Mouse (Mus musculus) limb, embryonic 11.5 days (tissue): ENCODE results near the gene Psmd13. TPM values are rescaled to one million over a fixed set of nuclear protein-coding genes. Genes with fewer than 3 reads are reported as not detected.

Source experiments
- ATAC-seq: fragments of 200-750 bp; cut with Nextera tagmentation; 2 replicates; pipeline ENCODE4 v1.8.0; 2017; ENCODE audit warnings: low read depth; ENCODE audit not compliant: insufficient number of reproducible peaks, low FRiP score, low TSS enrichment
- DNase-seq: peaks from one replicate; pipeline ENCODE4 v3.0.0-alpha.2; 2015; ENCODE audit warnings: low spot score
- H3K27ac ChIP-seq: fragments of 300-500 bp; sonication (generic); replicated peaks from 2 replicates; pipeline ENCODE4 v1.5.1; 2014; ENCODE audit warnings: low read depth, mild to moderate bottlenecking, low read length
- H3K27me3 ChIP-seq: fragments of 300-500 bp; sonication (generic); 2 replicates; pipeline ENCODE4 v1.6.1; 2014; ENCODE audit warnings: mild to moderate bottlenecking, low read length, mixed read lengths; ENCODE audit not compliant: control insufficient read depth, insufficient read depth
- H3K36me3 ChIP-seq: fragments of 300-500 bp; sonication (generic); 2 replicates; pipeline ENCODE4 v1.6.1; 2014; ENCODE audit warnings: mild to moderate bottlenecking, low read length, moderate library complexity, mixed read lengths; ENCODE audit not compliant: control insufficient read depth, insufficient read depth
- H3K4me1 ChIP-seq: fragments of 300-500 bp; sonication (generic); 2 replicates; pipeline ENCODE4 v1.6.1; 2014; ENCODE audit warnings: low read length, mixed read lengths; ENCODE audit not compliant: control insufficient read depth, insufficient read depth
- H3K4me2 ChIP-seq: fragments of 300-500 bp; sonication (generic); 2 replicates; pipeline ENCODE4 v1.6.1; 2014; ENCODE audit warnings: low read depth, mild to moderate bottlenecking, moderate library complexity; ENCODE audit not compliant: severe bottlenecking
- H3K4me3 ChIP-seq: fragments of 300-500 bp; sonication (generic); 2 replicates; pipeline ENCODE4 v1.5.1; 2014; ENCODE audit warnings: low read depth, low read length
- H3K9ac ChIP-seq: fragments of 300-500 bp; sonication (generic); 2 replicates; pipeline ENCODE4 v1.6.1; 2014; ENCODE audit warnings: mild to moderate bottlenecking, low read length
- H3K9me3 ChIP-seq: fragments of 300-500 bp; sonication (generic); 2 replicates; pipeline ENCODE4 v1.6.1; 2016; ENCODE audit warnings: low read length; ENCODE audit not compliant: control insufficient read depth
- WGBS: fragments of 180-500 bp; shearing (Covaris S2); extraction: QIAGEN DNeasy Blood & Tissue Kit; methylation state at CpG from one replicate; pipeline ENCODE4 v1.1.7; 2014; 5-methylcytosine and 5-hydroxymethylcytosine counted together
- polyA plus RNA-seq: library from polyadenylated mRNA; unstranded; fragments of >200 nt; fragmentation: Nextera tagmentation; extraction: Ambion mirVana; gene quantifications from 2 replicates; pipeline ENCODE4 v1.2.1, GENCODE M21; 2014

Gene Psmd13
- polyA plus RNA-seq, 1 experiment from 2014 or later: 243 TPM

DNA sequence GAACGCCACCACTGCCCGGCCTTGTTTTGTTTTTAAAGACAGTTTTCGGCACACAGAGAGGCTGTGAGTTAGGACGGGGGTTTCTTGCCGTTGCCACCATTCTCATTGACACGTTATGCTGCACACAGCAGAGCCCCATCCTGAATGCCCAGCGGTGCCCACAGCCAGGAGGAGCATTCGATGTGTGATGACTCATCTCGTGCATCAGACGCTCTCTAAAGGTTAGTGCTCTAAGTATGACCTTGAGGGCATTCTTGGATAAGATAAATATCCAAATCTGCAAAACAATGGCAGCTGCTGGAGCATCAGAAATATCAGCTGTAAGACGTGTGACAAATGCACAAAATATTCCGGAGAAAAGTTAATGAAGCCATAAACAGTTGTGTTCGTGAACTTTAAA, 25.4 kb downstream of the Psmd13 start:
- H3K27ac ChIP-seq: no peak overlapping the region
- no peak for ATAC-seq

GRCm38 (mm10) chr7:140907697-140908096, 25.9 kb downstream of the Psmd13 start:
- Histone ChIP-seq H3K4me2 (no peak overlapping the region), H3K4me1 (peaks cover 7% of the 10 kb centered on the region; the same call in 1 of the 2 replicates), H3K4me3 (no peak overlapping the region), H3K36me3 (no peaks in the 10 kb centered on the region), H3K27ac (no peak overlapping the region), H3K9ac (no peak overlapping the region), H3K9me3 (no peaks in the 10 kb centered on the region), H3K27me3 (no peaks in the 10 kb centered on the region)
- ATAC-seq: no peak
- no peak for DNase-seq
- 86% methylated on average over 7 of the region's 7 CpGs for WGBS

More for the DNA sequence above, 25.4 kb downstream of the Psmd13 start:
- no peaks in the 10 kb centered on the region for H3K27me3 ChIP-seq
- H3K36me3 ChIP-seq: no peaks in the 10 kb centered on the region
- no peak overlapping the region for H3K9ac ChIP-seq
- H3K4me3 ChIP-seq: no peak overlapping the region
- no peaks in the 10 kb centered on the region for H3K9me3 ChIP-seq
- no peak for DNase-seq
- peaks cover 7% of the 10 kb centered on the region; the same call in 1 of the 2 replicates for H3K4me1 ChIP-seq
- 90% methylated on average over 13 of the region's 13 CpGs for WGBS
- H3K4me2 ChIP-seq: no peak overlapping the region

- Histone ChIP-seq H3K4me2 (no peak overlapping the region), H3K36me3 (no peaks in the 10 kb centered on the region), H3K27me3 (no peaks in the 10 kb centered on the region), H3K9me3 (no peaks in the 10 kb centered on the region), H3K4me1 (peaks cover 3% of the 10 kb centered on the region; the same call in 1 of the 2 replicates), H3K27ac (no peak overlapping the region), H3K9ac (no peak overlapping the region), H3K4me3 (no peak overlapping the region)
- no peak for DNase-seq
- WGBS: 55% methylated on average over 7 of the region's 7 CpGs
- peak; percentile 9; the same call in 1 of the 2 replicates for ATAC-seq
Measured at GRCm38 (mm10) chr7:140908181-140908580, 26.4 kb downstream of the Psmd13 start.

DNA sequence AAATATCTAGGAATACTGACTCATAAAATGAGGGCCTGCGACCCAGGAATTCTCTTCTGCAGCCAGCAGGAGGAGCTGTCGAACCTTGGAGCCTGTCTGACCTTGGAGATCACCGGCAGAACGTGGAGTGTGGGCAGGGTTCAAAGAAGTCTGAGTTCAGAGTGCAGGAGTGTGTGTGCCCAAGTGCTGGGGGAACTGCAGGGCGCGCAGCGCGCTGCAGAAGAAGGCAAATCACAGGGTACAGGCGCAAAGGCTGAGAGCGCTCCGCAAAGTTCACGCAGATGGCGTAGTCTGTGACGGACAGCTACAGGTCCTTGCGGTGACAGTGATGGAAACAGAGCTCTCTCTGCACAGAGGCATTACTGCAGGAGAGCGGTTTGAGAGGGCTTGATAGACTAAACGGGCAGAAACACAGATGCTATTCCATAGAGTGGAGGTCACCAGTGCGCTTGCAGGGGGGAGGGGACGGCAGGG, 26.9 kb downstream of the Psmd13 start:
- under 1% methylated on average over 19 of the region's 19 CpGs for WGBS
- DNase-seq (peak; percentile 92), ATAC-seq (peak; percentile 81; the same call in 1 of the 2 replicates)
- Histone ChIP-seq H3K9me3 (no peaks in the 10 kb centered on the region), H3K9ac (peak overlapping the region; percentile 38; the same call in 1 of the 2 replicates), H3K4me3 (peak overlapping the region; percentile 33), H3K36me3 (no peaks in the 10 kb centered on the region), H3K27me3 (no peaks in the 10 kb centered on the region), H3K4me1 (no peaks in the 10 kb centered on the region; the same call in 1 of the 2 replicates), H3K27ac (no peak overlapping the region), H3K4me2 (peak overlapping the region; percentile 62)

GRCm38 (mm10) chr7:140912293-140912692, 30.5 kb downstream of the Psmd13 start:
- no peak for ATAC-seq
- Histone ChIP-seq H3K9ac (no peak overlapping the region), H3K4me2 (no peak overlapping the region), H3K4me1 (no peaks in the 10 kb centered on the region; the same call in 1 of the 2 replicates), H3K27me3 (no peaks in the 10 kb centered on the region), H3K4me3 (no peak overlapping the region), H3K27ac (no peak overlapping the region), H3K36me3 (no peaks in the 10 kb centered on the region), H3K9me3 (no peaks in the 10 kb centered on the region)
- no peak for DNase-seq
- WGBS: 65% methylated on average over 3 of the region's 3 CpGs

- H3K4me3 ChIP-seq: no peak overlapping the region
- H3K4me1 ChIP-seq: no peaks in the 10 kb centered on the region; the same call in 1 of the 2 replicates
- H3K9me3 ChIP-seq: no peaks in the 10 kb centered on the region
- no peak overlapping the region for H3K9ac ChIP-seq
- DNase-seq (no peak), ATAC-seq (no peak)
- no peaks in the 10 kb centered on the region for H3K27me3 ChIP-seq
- H3K27ac ChIP-seq: no peak overlapping the region
- H3K4me2 ChIP-seq: no peak overlapping the region
- no peaks in the 10 kb centered on the region for H3K36me3 ChIP-seq
- WGBS: 75% methylated on average over 5 of the region's 5 CpGs
Measured at GRCm38 (mm10) chr7:140912846-140913482, 31.2 kb downstream of the Psmd13 start.

GRCm38 (mm10) chr7:140914031-140914690, 32.4 kb downstream of the Psmd13 start:
- no peak for DNase-seq
- no peak overlapping the region for H3K27ac ChIP-seq
- H3K4me2 ChIP-seq: no peak overlapping the region
- H3K4me3 ChIP-seq: no peak overlapping the region
- no peaks in the 10 kb centered on the region for H3K27me3 ChIP-seq
- no peaks in the 10 kb centered on the region for H3K9me3 ChIP-seq
- no peaks in the 10 kb centered on the region for H3K36me3 ChIP-seq
- 83% methylated on average over 8 of the region's 8 CpGs for WGBS
- no peak for ATAC-seq
- no peaks in the 10 kb centered on the region for H3K4me1 ChIP-seq
- H3K9ac ChIP-seq: no peak overlapping the region

- no peak overlapping the region for H3K27ac ChIP-seq
- 75% methylated on average over 4 of the region's 4 CpGs for whole genome bisulfite sequencing
Measured at GRCm38 (mm10) chr7:140919911-140920310, 38.1 kb downstream of the Psmd13 start.

More at GRCm38 (mm10) chr7:140919911-140920310, 38.1 kb downstream of the Psmd13 start:
- H3K27me3 ChIP-seq: peaks cover 50% of the 10 kb centered on the region
- no peak for ATAC-seq
- DNase-seq: no peak
- H3K36me3 ChIP-seq: no peaks in the 10 kb centered on the region
- H3K4me2 ChIP-seq: no peak overlapping the region
- H3K9ac ChIP-seq: no peak overlapping the region
- no peaks in the 10 kb centered on the region for H3K9me3 ChIP-seq
- no peak overlapping the region for H3K4me3 ChIP-seq
- 0 out of 2 replicates have a peak, but pooled peaks cover 5% of the 10 kb centered on the region for H3K4me1 ChIP-seq
